Mouse (Mus musculus) right cerebral cortex, postnatal 10 days (tissue): Measurements from ENCODE around the gene Saxo1.

Experiments used
- DNase-seq, 2 experiments: peaks; one replicate each; pipeline ENCODE4 v3.0.0; 2021; ENCODE audit warnings: low spot score in 2 of 2

Saxo1 gene

GRCm38 (mm10) chr4:86422586-86422985 lies 135.5 kb downstream of the Saxo1 start:
- no peak for DNase-seq

- DNase-seq: no peak
These were observed 141.6 kb downstream of the Saxo1 start for GRCm38 (mm10) chr4:86416401-86417025.

GRCm38 (mm10) chr4:86413388-86413787 lies 144.7 kb downstream of the Saxo1 start:
- DNase-seq: no peak

DNA sequence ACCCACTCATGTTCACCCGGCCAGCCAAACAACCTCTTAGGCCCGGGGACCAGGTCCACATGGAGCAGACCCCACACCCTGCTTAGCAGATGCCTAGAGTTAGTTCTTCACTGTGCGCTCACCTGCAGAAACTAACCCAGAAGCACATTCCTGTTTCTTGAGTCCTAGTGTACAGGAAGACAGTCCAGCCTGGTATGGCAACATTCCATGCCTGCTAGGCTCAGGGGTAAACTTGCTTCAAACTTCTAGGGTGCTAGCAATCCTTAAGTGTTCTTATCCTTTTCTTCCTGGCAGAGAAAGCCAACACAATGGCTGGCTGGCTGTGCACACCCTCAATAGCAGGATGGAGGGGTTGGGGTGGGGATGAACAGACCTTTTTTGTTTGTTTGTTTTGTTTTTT lies 147.2 kb downstream of the Saxo1 start:
- no peak for DNase-seq

GRCm38 (mm10) chr4:86408421-86408820 lies 149.7 kb downstream of the Saxo1 start:
- DNase-seq: no peak

DNA sequence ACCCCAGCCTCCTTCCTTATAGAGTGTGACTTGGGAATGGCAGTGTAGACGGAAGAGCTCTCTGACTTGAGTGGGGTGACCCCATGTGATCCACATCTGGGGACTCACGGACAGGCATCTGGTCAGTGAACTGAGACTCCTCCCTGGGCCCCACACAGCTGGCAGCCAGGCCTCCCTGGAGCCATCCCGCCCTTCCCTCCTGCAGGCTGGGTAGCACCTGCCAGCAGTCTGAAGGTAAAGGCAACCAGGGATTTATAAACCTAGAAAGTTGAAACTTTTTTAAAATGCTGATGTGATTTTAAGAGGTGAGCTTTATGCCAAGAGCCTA lies 151.0 kb downstream of the Saxo1 start:
- DNase-seq: no peak

DNA sequence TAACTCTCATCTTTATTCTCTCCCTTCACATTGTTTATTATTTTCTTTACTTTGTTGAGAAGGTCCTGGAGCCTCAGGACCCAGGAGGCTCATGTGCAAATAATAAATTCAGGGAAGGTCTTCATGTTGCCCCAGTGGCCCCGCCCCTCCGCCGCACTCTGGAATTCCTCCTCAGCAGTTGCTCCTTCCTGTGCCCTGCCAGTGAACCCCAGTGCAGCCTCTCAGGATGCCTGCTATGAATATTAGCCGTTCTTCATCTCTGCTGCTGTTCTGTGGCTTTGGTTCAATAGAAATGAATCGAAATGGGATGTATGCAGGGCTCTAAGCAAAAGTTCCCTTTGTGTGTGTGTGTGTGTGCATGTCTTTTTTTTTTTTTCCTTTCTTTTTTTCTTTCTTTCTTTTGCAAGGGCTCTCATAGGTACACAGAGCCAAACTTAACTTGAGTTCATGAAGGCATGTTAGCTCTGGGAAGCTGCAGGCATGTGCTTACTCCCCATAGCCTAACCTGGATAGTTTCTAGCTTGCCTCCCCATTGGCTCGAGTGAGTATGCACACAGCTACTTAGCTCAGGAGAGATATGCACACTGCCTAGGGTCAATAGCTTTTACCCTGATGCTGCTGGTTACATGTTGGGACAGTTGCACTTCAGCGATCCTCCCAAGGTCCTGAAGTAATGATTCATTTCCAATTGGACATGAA lies 151.5 kb downstream of the Saxo1 start:
- no peak for DNase-seq

GRCm38 (mm10) chr4:86401116-86401515 lies 157.0 kb downstream of the Saxo1 start:
- DNase-seq: no peak

- no peak for DNase-seq
These were observed 160.7 kb downstream of the Saxo1 start for GRCm38 (mm10) chr4:86397470-86397869.

DNA sequence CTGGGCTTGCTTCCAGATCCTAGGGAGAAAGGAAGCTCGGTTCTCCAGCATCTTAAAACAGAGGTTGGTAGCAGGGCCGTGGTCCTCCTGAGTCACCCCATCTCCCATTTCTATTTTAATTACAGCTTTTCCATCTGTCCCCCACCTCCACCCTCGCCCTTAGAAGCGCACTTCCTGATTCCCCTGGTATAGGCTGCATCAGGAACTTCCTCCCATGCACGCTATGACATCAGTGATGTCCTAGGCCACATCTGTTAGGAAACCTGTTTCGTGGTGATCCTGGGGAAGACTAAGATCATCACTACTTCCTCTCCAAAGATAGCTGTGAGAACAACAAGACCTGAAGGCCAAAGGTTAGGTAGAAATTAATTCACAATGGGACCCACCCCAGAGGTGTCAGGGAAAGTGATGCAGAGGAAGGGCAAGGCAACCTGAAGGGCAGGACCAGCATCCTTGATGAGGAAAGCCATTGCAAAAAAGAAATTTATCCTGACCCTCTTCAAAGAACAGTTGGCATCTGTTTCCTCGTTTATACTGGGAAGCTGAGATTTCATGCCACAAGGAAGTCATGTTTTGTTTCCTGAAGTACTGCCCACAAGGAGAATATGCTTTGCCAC lies 161.3 kb downstream of the Saxo1 start:
- DNase-seq: no peak

GRCm38 (mm10) chr4:86395636-86396035 lies 162.5 kb downstream of the Saxo1 start:
- DNase-seq: no peak
